Mouse (Mus musculus) brain, embryonic 14.5 days (tissue): ENCODE results near the gene Pitpnc1. TPM values are rescaled to one million over a fixed set of nuclear protein-coding genes. Genes with fewer than 3 reads are reported as not detected.

Experiments
- DNase-seq: peaks from one replicate; pipeline ENCODE4 v3.0.0-alpha.2; 2011; ENCODE audit warnings: low read depth
- CTCF ChIP-seq: fragments of 200-500 bp; IDR thresholded peaks from 2 replicates; pipeline ENCODE4 v1.5.1; 2012; ENCODE audit warnings: inconsistent platforms, mild to moderate bottlenecking, moderate library complexity, borderline replicate concordance; ENCODE audit not compliant: insufficient read depth, insufficient read length; ENCODE audit errors: extremely low read depth
- POLR2A ChIP-seq: fragments of 200-500 bp; IDR thresholded peaks from 2 replicates; pipeline ENCODE4 v1.6.1; 2012; ENCODE audit warnings: mild to moderate bottlenecking, inconsistent platforms, borderline replicate concordance; ENCODE audit not compliant: poor library complexity, insufficient read depth, insufficient read length, severe bottlenecking; ENCODE audit errors: extremely low read depth
- polyA plus RNA-seq: library from polyadenylated mRNA; depleted of rRNA; stranded (reverse); fragments of >200 nt; gene quantifications from 2 replicates; pipeline ENCODE4 v1.2.3, GENCODE M21; 2012

Gene Pitpnc1
- polyA plus RNA-seq, 1 experiment, result 30.2 TPM

DNA sequence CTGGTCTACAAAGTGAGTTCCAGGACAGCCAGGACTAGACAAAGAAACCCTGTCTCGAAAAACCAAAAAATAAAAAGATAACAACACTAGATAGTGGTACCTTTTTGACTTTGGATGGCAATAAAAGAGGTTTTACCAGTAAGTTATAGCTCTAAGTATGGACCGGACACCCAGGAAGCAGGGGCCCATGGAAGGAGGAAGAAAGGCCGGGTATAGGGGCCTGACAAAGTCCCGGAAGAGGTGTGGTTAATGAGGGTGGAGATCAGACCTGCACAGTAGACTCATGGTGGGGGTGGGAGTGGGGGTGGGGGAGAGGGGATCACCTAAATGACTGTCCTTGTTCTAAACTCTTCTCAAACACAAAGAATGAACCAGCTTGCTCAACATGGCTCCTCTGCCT lies 58.4 kb downstream of the Pitpnc1 start:
- TF ChIP-seq CTCF (no peak), POLR2A (no peak)
- DNase-seq, result no peak

GRCm38 (mm10) chr11:107411576-107411975 lies 58.9 kb downstream of the Pitpnc1 start:
- no peak for TF ChIP-seq CTCF
- no peak for TF ChIP-seq POLR2A
- no peak for DNase-seq

DNA sequence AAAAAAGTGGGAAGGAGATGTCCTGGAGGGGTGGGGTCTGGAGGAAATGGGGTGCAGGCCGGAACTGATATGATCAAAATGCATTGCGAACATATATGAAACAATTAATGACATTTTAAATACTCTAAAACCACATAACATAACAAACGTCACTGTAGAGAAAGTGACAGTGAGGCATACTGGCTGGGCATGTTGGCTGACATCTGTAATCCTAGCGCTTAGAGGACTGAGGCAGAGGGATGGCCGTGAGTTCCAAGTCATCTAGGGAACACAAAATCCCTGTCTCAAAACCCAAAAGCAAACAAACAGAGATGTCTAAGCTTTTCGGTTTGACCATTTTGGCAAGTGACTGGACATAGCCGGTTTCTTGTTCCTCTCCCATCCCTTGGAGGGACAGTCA lies 59.7 kb downstream of the Pitpnc1 start:
- DNase-seq, result no peak
- TF ChIP-seq POLR2A (no peak), CTCF (no peak)

- no peak for TF ChIP-seq POLR2A
- no peak for TF ChIP-seq CTCF
- no peak for DNase-seq
Observed at GRCm38 (mm10) chr11:107410090-107410732, 60.3 kb downstream of the Pitpnc1 start.

DNA sequence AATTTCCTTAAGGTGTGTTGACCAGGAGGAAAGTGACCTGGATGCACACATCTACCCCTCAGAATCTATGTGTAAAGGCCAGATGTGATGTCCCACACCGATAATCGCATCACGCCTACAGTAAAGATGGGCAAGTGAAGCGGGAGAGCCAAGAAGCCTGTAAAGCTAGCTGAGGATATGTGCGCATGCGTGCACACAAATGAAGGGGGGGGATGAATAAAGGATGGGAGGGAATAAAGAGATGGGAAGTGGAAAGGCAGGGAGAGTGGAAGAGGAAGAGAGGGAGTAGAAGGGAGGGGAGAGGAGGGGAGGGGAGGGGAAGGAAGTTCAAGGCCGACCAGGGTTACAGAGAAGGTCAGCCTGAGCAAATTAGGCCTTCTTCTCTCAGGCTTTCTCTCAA lies 61.6 kb downstream of the Pitpnc1 start:
- TF ChIP-seq POLR2A (no peak), CTCF (no peak)
- no peak for DNase-seq

DNA sequence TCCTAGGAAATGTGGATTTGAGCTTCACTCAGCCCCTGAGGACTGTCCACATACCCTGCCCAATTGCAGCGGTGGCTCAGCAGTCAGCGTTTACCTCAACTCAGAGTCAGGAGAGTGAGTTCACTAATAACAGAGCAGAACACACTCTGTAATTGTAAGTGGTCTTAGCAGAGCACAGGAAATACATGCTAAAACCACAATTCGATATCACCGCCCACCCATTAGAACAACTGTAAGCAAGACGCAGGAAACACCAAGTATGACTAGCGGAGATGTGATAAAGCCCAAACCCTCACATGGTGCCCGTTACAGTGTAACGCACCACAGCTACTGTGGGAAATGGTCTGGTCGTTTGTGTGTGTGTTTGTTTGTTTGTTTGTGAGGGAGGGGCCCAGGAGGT lies 62.8 kb downstream of the Pitpnc1 start:
- no peak for TF ChIP-seq POLR2A
- TF ChIP-seq CTCF, result no peak
- DNase-seq, result no peak

- TF ChIP-seq POLR2A, result no peak
- TF ChIP-seq CTCF, result no peak
- no peak for DNase-seq
Observed at GRCm38 (mm10) chr11:107405606-107406333, 64.7 kb downstream of the Pitpnc1 start.

GRCm38 (mm10) chr11:107403309-107403708 lies 67.2 kb downstream of the Pitpnc1 start:
- TF ChIP-seq CTCF (no peak), POLR2A (no peak)

DNA sequence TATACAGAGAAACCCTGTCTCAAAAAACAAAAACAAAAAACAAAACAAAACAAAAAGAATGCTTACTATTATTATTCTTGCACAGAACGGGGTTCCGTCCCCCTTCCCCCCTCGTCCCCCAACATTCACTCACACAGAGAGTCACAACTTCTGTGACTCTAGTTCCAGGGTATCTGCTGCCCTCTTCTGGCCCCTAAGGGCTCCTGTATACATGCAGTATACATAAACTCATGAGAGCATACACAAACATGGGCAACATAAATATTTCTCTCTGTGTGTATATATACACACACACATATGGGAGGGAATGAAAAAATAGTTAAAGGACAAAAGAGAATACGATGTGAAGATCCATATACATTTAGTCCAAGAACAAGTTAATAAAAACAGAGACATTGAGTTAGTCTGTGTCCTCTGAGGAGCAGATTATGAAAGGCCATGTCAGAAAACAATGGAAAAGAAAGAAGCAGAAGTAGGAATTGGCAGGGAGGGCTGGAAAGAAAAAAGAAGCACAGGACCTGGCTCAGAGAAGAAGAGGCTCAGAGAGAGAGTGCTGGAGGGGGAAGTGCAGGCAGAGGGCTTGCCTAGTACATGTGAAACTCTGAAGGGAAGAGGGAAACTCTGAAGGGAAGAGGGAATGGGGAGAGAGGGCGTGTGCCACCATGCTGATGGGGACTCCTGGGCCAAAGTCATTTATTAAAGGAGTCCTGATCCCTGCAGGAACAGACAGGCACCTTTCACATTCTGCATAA lies 68.5 kb downstream of the Pitpnc1 start:
- no peak for TF ChIP-seq CTCF
- TF ChIP-seq POLR2A, result no peak
- no peak for DNase-seq

More at GRCm38 (mm10) chr11:107403309-107403708, 67.2 kb downstream of the Pitpnc1 start:
- DNase-seq, result no peak

DNA sequence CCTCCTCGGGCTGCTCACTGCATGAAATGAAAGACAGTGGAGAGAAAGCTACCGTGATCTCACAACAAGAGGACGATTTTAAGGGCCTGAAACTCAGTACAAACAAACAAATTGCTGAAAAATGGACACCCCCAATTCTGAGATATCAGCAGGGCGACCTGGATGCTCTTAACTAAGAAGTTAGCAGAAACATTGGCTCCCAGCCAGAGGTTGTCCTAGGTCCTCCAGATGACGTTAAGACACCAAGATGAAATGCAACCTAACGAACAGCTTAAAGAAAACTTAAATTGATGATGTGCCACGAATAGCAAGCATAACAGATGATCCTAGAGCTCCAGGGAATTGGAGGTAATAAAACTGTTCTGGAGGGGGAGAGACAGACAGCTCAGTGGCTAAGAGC lies 69.7 kb downstream of the Pitpnc1 start:
- no peak for DNase-seq
- TF ChIP-seq POLR2A (no peak), CTCF (no peak)

GRCm38 (mm10) chr11:107400005-107400404 lies 70.5 kb downstream of the Pitpnc1 start:
- no peak for DNase-seq
- TF ChIP-seq POLR2A, result no peak
- no peak for TF ChIP-seq CTCF
